Mouse (Mus musculus): ENCODE data around the gene Csf3. TPM values are rescaled to one million over a fixed set of nuclear protein-coding genes. Genes with fewer than 3 reads are reported as not detected.

Csf3 gene
- polyA plus RNA-seq, 1 experiment = not detected

DNA sequence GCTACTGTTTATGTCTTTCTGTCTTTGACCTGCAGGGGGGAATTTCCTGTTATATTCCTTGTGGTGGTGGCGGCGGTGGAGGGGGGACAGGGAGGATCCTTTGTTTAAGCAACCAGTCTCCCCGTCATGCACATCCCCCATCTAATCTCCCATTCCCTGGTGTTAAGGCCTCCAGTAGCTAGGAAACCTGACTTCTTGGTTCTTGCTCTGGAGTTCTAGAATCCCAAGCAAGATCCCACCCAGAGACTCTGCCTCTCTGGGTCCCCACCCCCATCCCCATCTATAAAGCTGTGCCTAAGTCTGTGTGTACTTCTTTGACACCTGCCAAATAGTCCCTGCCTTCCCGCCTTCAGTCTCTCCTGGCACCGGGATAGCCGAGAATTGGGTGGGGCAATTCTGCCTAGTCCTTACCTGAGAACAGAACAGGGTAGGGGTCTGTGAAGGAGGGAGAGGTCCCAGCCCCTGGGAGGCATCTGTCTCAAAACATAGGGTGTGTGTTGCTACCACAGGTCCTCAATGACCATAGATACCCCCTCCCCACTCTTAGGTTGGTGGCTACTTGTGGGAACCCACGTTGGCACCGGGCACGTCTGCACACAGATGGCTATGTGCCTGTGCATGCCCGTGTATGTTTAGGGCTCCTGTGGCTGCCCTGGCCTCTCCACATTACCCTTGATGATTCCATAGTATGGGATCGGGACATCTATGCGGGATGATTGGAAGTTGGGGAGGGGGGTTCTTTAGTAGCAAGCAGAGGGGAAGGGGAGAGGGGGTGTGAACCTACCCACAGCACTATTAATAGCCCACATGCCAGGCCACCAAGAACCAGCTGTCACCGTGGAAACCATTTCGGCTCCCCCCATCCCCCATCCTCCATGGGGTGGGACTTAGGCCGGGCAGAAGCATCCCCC lies 47.7 kb downstream of the Csf3 start:
- H3K4me3 ChIP-seq = peak overlapping the region; percentile 17
- H3K27me3 ChIP-seq (ENCODE audit: control insufficient read depth, insufficient read depth, insufficient read length) = no peaks in the 10 kb centered on the region
- no peaks in the 10 kb centered on the region for H3K36me3 ChIP-seq (ENCODE audit: control insufficient read depth, insufficient read depth)
- H3ac ChIP-seq (ENCODE audit: control insufficient read depth, insufficient read length) = no peak overlapping the region
- H3K79me2 ChIP-seq (ENCODE audit: control insufficient read depth, insufficient read depth) = peaks cover 24% of the 10 kb centered on the region
- H3K4me2 ChIP-seq (ENCODE audit: low read depth) = peak overlapping the region; percentile 87
- TF ChIP-seq SRF (IDR thresholded peaks at IDR 0.05; ENCODE audit: control insufficient read depth, insufficient read length, low read depth) (no peak), MAX (IDR thresholded peaks at IDR 0.05; ENCODE audit: low read depth) (no peak), REST (IDR thresholded peaks at IDR 0.05; ENCODE audit: insufficient read depth, insufficient read length) (no peak), POLR2AphosphoS2 (IDR thresholded peaks at IDR 0.05; ENCODE audit: insufficient read length, low read depth) (no peak), MYOD1 (IDR thresholded peaks at IDR 0.05; ENCODE audit: control insufficient read depth in 1 of 3, insufficient read length in 2 of 3, low read depth in 2 of 3) (peak in 1 of 3 experiments; percentile 31), MYOG (IDR thresholded peaks at IDR 0.05; ENCODE audit: control insufficient read depth in 1 of 3, insufficient read depth in 1 of 3, insufficient read length in 2 of 3, low read depth in 2 of 3) (peak in 2 of 3 experiments; percentile 7 to 58)

DNA sequence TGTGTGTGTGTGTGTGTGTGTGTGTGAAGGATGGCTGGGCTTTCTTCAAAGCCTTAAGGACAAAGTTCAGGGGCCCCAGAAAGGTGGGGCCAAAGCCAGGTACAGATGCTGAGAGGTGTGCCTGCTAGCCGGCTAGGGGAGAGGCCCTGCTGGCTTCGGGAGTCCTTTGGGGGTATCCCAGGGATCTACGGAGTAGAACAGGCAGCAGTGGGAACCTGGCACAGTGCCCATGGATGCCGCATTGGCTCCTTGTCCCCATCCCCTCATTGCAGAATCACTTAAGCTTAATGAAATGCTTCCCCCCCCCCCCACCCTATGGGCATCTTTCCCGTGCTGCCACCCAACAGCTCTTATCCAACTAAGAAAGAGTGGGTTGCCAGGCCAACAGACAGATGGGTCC lies 48.7 kb downstream of the Csf3 start:
- Histone ChIP-seq H3K36me3 (ENCODE audit: control insufficient read depth, insufficient read depth) (no peaks in the 10 kb centered on the region), H3ac (ENCODE audit: control insufficient read depth, insufficient read length) (no peak overlapping the region), H3K4me3 (peak overlapping the region; percentile 10), H3K27me3 (ENCODE audit: control insufficient read depth, insufficient read depth, insufficient read length) (no peaks in the 10 kb centered on the region), H3K4me2 (ENCODE audit: low read depth) (peak overlapping the region; percentile 87), H3K79me2 (ENCODE audit: control insufficient read depth, insufficient read depth) (peaks cover 24% of the 10 kb centered on the region)
- TF ChIP-seq TCF3 (IDR thresholded peaks at IDR 0.05; ENCODE audit: insufficient read length, low read depth) (no peak), MYOG (IDR thresholded peaks at IDR 0.05; ENCODE audit: control insufficient read depth in 1 of 3, insufficient read depth in 1 of 3, insufficient read length in 2 of 3, low read depth in 2 of 3) (no peak), CEBPB (IDR thresholded peaks at IDR 0.05; ENCODE audit: insufficient read depth, poor library complexity, severe bottlenecking) (no peak), TCF12 (IDR thresholded peaks at IDR 0.05; ENCODE audit: insufficient read depth, poor library complexity, severe bottlenecking) (no peak), SRF (IDR thresholded peaks at IDR 0.05; ENCODE audit: control insufficient read depth, insufficient read length, low read depth) (no peak), MYOD1 (IDR thresholded peaks at IDR 0.05; ENCODE audit: control insufficient read depth in 1 of 3, insufficient read length in 2 of 3, low read depth in 2 of 3) (no peak), POLR2A (IDR thresholded peaks at IDR 0.05; ENCODE audit: insufficient read length, low read depth) (no peak), USF1 (IDR thresholded peaks at IDR 0.05; ENCODE audit: low read depth) (no peak), POLR2AphosphoS2 (IDR thresholded peaks at IDR 0.05; ENCODE audit: insufficient read length, low read depth) (no peak), REST (IDR thresholded peaks at IDR 0.05; ENCODE audit: insufficient read depth, insufficient read length) (no peak), MAX (IDR thresholded peaks at IDR 0.05; ENCODE audit: low read depth) (no peak)

- H3K27me3 ChIP-seq (ENCODE audit: control insufficient read depth, insufficient read depth, insufficient read length) = no peaks in the 10 kb centered on the region
- peak overlapping the region; percentile 10 for H3K4me3 ChIP-seq
- peak overlapping the region; percentile 84 for H3K4me2 ChIP-seq (ENCODE audit: low read depth)
- H3K36me3 ChIP-seq (ENCODE audit: control insufficient read depth, insufficient read depth) = no peaks in the 10 kb centered on the region
- peaks cover 19% of the 10 kb centered on the region for H3K79me2 ChIP-seq (ENCODE audit: control insufficient read depth, insufficient read depth)
- TF ChIP-seq TCF3 (IDR thresholded peaks at IDR 0.05; ENCODE audit: insufficient read length, low read depth) (no peak), POLR2A (IDR thresholded peaks at IDR 0.05; ENCODE audit: insufficient read length, low read depth) (no peak), E2F4 (IDR thresholded peaks at IDR 0.05; ENCODE audit: insufficient read depth) (no peak), POLR2AphosphoS2 (IDR thresholded peaks at IDR 0.05; ENCODE audit: insufficient read length, low read depth) (no peak), SRF (IDR thresholded peaks at IDR 0.05; ENCODE audit: control insufficient read depth, insufficient read length, low read depth) (no peak), TCF12 (IDR thresholded peaks at IDR 0.05; ENCODE audit: insufficient read depth, poor library complexity, severe bottlenecking) (peak; percentile 2), MYOD1 (IDR thresholded peaks at IDR 0.05; ENCODE audit: control insufficient read depth in 1 of 3, insufficient read length in 2 of 3, low read depth in 2 of 3) (peak in 2 of 3 experiments; percentile 39 to 68), USF1 (IDR thresholded peaks at IDR 0.05; ENCODE audit: low read depth) (peak; percentile 32), REST (IDR thresholded peaks at IDR 0.05; ENCODE audit: insufficient read depth, insufficient read length) (no peak), CEBPB (IDR thresholded peaks at IDR 0.05; ENCODE audit: insufficient read depth, poor library complexity, severe bottlenecking) (no peak), MYOG (IDR thresholded peaks at IDR 0.05; ENCODE audit: control insufficient read depth in 1 of 3, insufficient read depth in 1 of 3, insufficient read length in 2 of 3, low read depth in 2 of 3) (peak in 2 of 3 experiments; percentile 38 to 75), MAX (IDR thresholded peaks at IDR 0.05; ENCODE audit: low read depth) (no peak)
- H3ac ChIP-seq (ENCODE audit: control insufficient read depth, insufficient read length) = no peak overlapping the region
Observed at GRCm38 (mm10) chr11:98750351-98751201, 49.5 kb downstream of the Csf3 start.

DNA sequence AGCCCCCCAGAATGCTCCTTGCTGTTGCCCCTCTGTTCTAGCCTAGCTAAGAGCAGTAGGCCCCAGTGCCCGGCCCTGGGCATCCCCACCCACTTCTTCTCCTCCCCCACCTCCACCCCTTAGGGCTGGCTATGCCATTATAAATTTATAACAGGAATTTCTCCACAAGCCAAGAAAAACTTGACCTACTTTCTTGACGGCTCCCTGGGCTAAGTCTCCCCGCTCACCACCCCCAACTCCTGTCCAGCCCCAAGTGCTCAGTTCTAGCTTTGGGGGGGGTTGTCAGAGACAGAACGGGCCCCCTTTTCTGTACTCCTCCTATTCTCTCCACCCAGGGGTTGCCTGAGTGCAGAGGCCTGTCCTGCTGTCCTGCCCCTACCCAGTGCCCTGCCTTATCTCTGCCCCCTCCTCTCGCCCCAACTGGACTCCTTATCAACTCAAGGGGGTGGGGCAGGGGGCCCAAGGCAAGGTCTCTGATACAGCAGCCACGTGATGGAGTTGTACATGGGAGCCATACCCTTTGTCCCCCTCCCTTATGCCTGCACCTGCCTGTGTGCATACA lies 50.2 kb downstream of the Csf3 start:
- Histone ChIP-seq H3K4me2 (ENCODE audit: low read depth) (peak overlapping the region; percentile 84), H3ac (ENCODE audit: control insufficient read depth, insufficient read length) (no peak overlapping the region), H3K79me2 (ENCODE audit: control insufficient read depth, insufficient read depth) (peaks cover 17% of the 10 kb centered on the region), H3K36me3 (ENCODE audit: control insufficient read depth, insufficient read depth) (no peaks in the 10 kb centered on the region), H3K4me3 (peak overlapping the region; percentile 10), H3K27me3 (ENCODE audit: control insufficient read depth, insufficient read depth, insufficient read length) (no peaks in the 10 kb centered on the region)
- TF ChIP-seq E2F4 (IDR thresholded peaks at IDR 0.05; ENCODE audit: insufficient read depth) = no peak
- no peak for TF ChIP-seq TCF12 (IDR thresholded peaks at IDR 0.05; ENCODE audit: insufficient read depth, poor library complexity, severe bottlenecking)
- TF ChIP-seq MAX (IDR thresholded peaks at IDR 0.05; ENCODE audit: low read depth) = no peak
- TF ChIP-seq MYOG (IDR thresholded peaks at IDR 0.05; ENCODE audit: control insufficient read depth in 1 of 3, insufficient read depth in 1 of 3, insufficient read length in 2 of 3, low read depth in 2 of 3) = no peak
- TF ChIP-seq TCF3 (IDR thresholded peaks at IDR 0.05; ENCODE audit: insufficient read length, low read depth) = no peak
- no peak for TF ChIP-seq REST (IDR thresholded peaks at IDR 0.05; ENCODE audit: insufficient read depth, insufficient read length)
- no peak for TF ChIP-seq MYOD1 (IDR thresholded peaks at IDR 0.05; ENCODE audit: control insufficient read depth in 1 of 3, insufficient read length in 2 of 3, low read depth in 2 of 3)
- no peak for TF ChIP-seq CEBPB (IDR thresholded peaks at IDR 0.05; ENCODE audit: insufficient read depth, poor library complexity, severe bottlenecking)
- no peak for TF ChIP-seq USF1 (IDR thresholded peaks at IDR 0.05; ENCODE audit: low read depth)
- no peak for TF ChIP-seq POLR2AphosphoS2 (IDR thresholded peaks at IDR 0.05; ENCODE audit: insufficient read length, low read depth)
- TF ChIP-seq POLR2A (IDR thresholded peaks at IDR 0.05; ENCODE audit: insufficient read length, low read depth) = no peak
- TF ChIP-seq SRF (IDR thresholded peaks at IDR 0.05; ENCODE audit: control insufficient read depth, insufficient read length, low read depth) = no peak
